Mouse (Mus musculus) C2C12 (cell line): Measurements from ENCODE around the gene En2.

Experiments used
- CTCF ChIP-seq: IDR thresholded peaks from one replicate; pipeline ENCODE4 v1.5.1; 2011; ENCODE audit not compliant: control insufficient read depth, insufficient read depth, insufficient read length
- MAX ChIP-seq: IDR thresholded peaks from one replicate; pipeline ENCODE4 v1.6.1; 2011; ENCODE audit warnings: mild to moderate bottlenecking, control low read depth
- USF1 ChIP-seq: IDR thresholded peaks from one replicate; pipeline ENCODE4 v1.6.1; 2011; ENCODE audit warnings: low read depth, mild to moderate bottlenecking, control low read depth, moderate library complexity

DNA sequence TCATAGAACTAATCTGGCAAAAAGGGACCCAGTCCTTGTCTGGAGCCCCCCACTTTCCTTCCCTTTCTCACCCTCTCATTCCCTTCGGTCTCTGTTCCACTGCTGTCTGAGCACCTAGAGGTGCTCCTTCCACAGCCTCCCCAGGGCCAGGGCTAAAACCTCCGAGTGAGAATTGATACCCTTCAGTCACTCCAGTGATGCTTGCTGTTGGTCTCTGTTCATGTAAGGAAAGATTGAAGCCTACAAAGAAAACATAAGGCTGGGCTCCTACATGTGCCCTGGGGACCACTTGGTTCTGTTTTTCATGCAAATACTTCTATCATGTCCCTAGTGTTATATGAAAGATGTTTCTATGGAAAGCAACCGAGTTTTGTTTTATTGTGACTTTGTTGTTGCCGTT, 10.5 kb downstream of the En2 start:
- TF ChIP-seq CTCF (no peak), USF1 (no peak), MAX (no peak)
